Mouse (Mus musculus) lung, adult 2 months (tissue): ENCODE results near the gene AI182371.

Experiments
- CTCF ChIP-seq: fragments of 200-500 bp; IDR thresholded peaks from 2 replicates; pipeline ENCODE4 v1.5.1; 2011; ENCODE audit warnings: mild to moderate bottlenecking, low read length, control low read depth; ENCODE audit not compliant: insufficient read depth
- POLR2A ChIP-seq: fragments of 200-500 bp; IDR thresholded peaks from 2 replicates; pipeline ENCODE4 v1.6.1; 2011; ENCODE audit warnings: low read depth, mild to moderate bottlenecking, control low read depth, low read length, borderline replicate concordance; ENCODE audit errors: extremely low read depth

- TF ChIP-seq CTCF (no peak), POLR2A (no peak)
These were observed 40.3 kb upstream of the AI182371 start for GRCm38 (mm10) chr2:35141673-35142072.
